Mouse (Mus musculus): ENCODE measurements around the gene Cdc42ep2. TPM values are rescaled to one million over a fixed set of nuclear protein-coding genes. Genes with fewer than 3 reads are reported as not detected.

The Cdc42ep2 gene
- polyA plus RNA-seq, 1 experiment, result 16.2 TPM

DNA sequence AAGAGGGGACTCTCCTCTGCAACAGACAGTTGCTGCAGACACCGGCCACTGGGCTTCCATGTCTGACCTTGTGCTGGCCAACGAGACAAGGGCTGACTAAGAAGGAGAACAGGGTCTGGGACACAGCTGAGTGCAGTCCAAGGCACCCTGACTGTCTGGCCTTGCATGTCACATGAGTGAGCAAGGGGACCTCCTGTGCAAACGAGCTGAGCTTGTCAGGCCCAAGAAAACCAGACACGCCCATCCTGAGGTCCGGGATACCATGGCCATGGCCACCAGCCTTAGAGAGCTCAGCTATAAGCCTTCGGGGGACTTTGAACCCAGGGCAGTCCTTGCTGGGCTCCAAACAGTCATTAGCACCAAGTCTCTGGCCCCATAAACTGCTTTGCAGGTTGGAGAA is 56.5 kb downstream of the Cdc42ep2 start:
- H3K36me3 ChIP-seq (ENCODE audit: control insufficient read depth, insufficient read depth), result peaks cover 15% of the 10 kb centered on the region
- H3K4me3 ChIP-seq, result no peak overlapping the region
- TF ChIP-seq POLR2AphosphoS2 (IDR thresholded peaks at IDR 0.05; ENCODE audit: insufficient read length, low read depth) (no peak), TCF12 (IDR thresholded peaks at IDR 0.05; ENCODE audit: insufficient read depth, poor library complexity, severe bottlenecking) (no peak), CEBPB (IDR thresholded peaks at IDR 0.05; ENCODE audit: insufficient read depth, poor library complexity, severe bottlenecking) (no peak), MAX (IDR thresholded peaks at IDR 0.05; ENCODE audit: low read depth) (no peak), MYOD1 (IDR thresholded peaks at IDR 0.05; ENCODE audit: control insufficient read depth in 1 of 3, insufficient read length in 2 of 3, low read depth in 2 of 3) (no peak), MYOG (IDR thresholded peaks at IDR 0.05; ENCODE audit: control insufficient read depth in 1 of 3, insufficient read depth in 1 of 3, insufficient read length in 2 of 3, low read depth in 2 of 3) (no peak), REST (IDR thresholded peaks at IDR 0.05; ENCODE audit: insufficient read depth, insufficient read length) (no peak), POLR2A (IDR thresholded peaks at IDR 0.05; ENCODE audit: insufficient read length, low read depth) (no peak), TCF3 (IDR thresholded peaks at IDR 0.05; ENCODE audit: insufficient read length, low read depth) (no peak), E2F4 (IDR thresholded peaks at IDR 0.05; ENCODE audit: insufficient read depth) (no peak)

More for the DNA sequence above, 56.5 kb downstream of the Cdc42ep2 start:
- H3K4me2 ChIP-seq (ENCODE audit: low read depth), result no peak overlapping the region
- no peak overlapping the region for H3ac ChIP-seq (ENCODE audit: control insufficient read depth, insufficient read length)
- no peaks in the 10 kb centered on the region for H3K27me3 ChIP-seq (ENCODE audit: control insufficient read depth, insufficient read depth, insufficient read length)
- H3K79me2 ChIP-seq (ENCODE audit: control insufficient read depth, insufficient read depth), result peaks cover 5% of the 10 kb centered on the region

Other genes starting within 250 kb of the Cdc42ep2 start
- gene Map3k11, start 236.1 kb downstream of the Cdc42ep2 start, polyA plus RNA-seq (2012; fragmentation: generic; extraction: Trizol), result 19.0 TPM
- gene Pcnx3, start 235.9 kb downstream of the Cdc42ep2 start, polyA plus RNA-seq (2012; fragmentation: generic; extraction: Trizol), result 34.9 TPM
- 0.12 TPM for gene Kcnk7, start 220.4 kb downstream of the Cdc42ep2 start, polyA plus RNA-seq (2012; fragmentation: generic; extraction: Trizol)
- 97.4 TPM for gene Ehbp1l1, start 198.5 kb downstream of the Cdc42ep2 start, polyA plus RNA-seq (2012; fragmentation: generic; extraction: Trizol)
- gene Fam89b, start 195.2 kb downstream of the Cdc42ep2 start, polyA plus RNA-seq (2012; fragmentation: generic; extraction: Trizol), result 77.4 TPM
- 100 TPM for gene Ltbp3, start 183.9 kb downstream of the Cdc42ep2 start, polyA plus RNA-seq (2012; fragmentation: generic; extraction: Trizol)
- 73.5 TPM for gene Scyl1, start 153.4 kb downstream of the Cdc42ep2 start, polyA plus RNA-seq (2012; fragmentation: generic; extraction: Trizol)
- 22.3 TPM for gene Frmd8, start 49.5 kb downstream of the Cdc42ep2 start, polyA plus RNA-seq (2012; fragmentation: generic; extraction: Trizol)
- 5.2 TPM for gene Slc25a45, start 47.0 kb downstream of the Cdc42ep2 start, polyA plus RNA-seq (2012; fragmentation: generic; extraction: Trizol)
- 0.31 TPM for gene Tigd3, start 30.7 kb downstream of the Cdc42ep2 start, polyA plus RNA-seq (2012; fragmentation: generic; extraction: Trizol)
- gene Dpf2, start 11.8 kb downstream of the Cdc42ep2 start, polyA plus RNA-seq (2012; fragmentation: generic; extraction: Trizol), result 78.5 TPM
- 11.9 TPM for gene Pola2, start 39.4 kb upstream of the Cdc42ep2 start, polyA plus RNA-seq (2012; fragmentation: generic; extraction: Trizol)
- gene Slc22a20, start 61.3 kb upstream of the Cdc42ep2 start, polyA plus RNA-seq (2012; fragmentation: generic; extraction: Trizol), result not detected
- 110 TPM for gene Capn1, start 91.1 kb upstream of the Cdc42ep2 start, polyA plus RNA-seq (2012; fragmentation: generic; extraction: Trizol)
- gene Syvn1, start 121.8 kb upstream of the Cdc42ep2 start, polyA plus RNA-seq (2012; fragmentation: generic; extraction: Trizol), result 24.3 TPM
- 43.0 TPM for gene Mrpl49, start 133.0 kb upstream of the Cdc42ep2 start, polyA plus RNA-seq (2012; fragmentation: generic; extraction: Trizol)
- 2,772 TPM for gene Fau, start 133.0 kb upstream of the Cdc42ep2 start, polyA plus RNA-seq (2012; fragmentation: generic; extraction: Trizol)
- gene Znhit2, start 136.4 kb upstream of the Cdc42ep2 start, polyA plus RNA-seq (2012; fragmentation: generic; extraction: Trizol), result 44.3 TPM
- 37.1 TPM for gene Tm7sf2, start 143.6 kb upstream of the Cdc42ep2 start, polyA plus RNA-seq (2012; fragmentation: generic; extraction: Trizol)
- 49.1 TPM for gene Vps51, start 152.4 kb upstream of the Cdc42ep2 start, polyA plus RNA-seq (2012; fragmentation: generic; extraction: Trizol)
- 0.13 TPM for gene Tmem262, start 155.2 kb upstream of the Cdc42ep2 start, polyA plus RNA-seq (2012; fragmentation: generic; extraction: Trizol)
- 0.26 TPM for gene Gm28374, start 157.4 kb upstream of the Cdc42ep2 start, polyA plus RNA-seq (2012; fragmentation: generic; extraction: Trizol)
- 68.5 TPM for gene Zfpl1, start 160.1 kb upstream of the Cdc42ep2 start, polyA plus RNA-seq (2012; fragmentation: generic; extraction: Trizol)
- 7.7 TPM for gene Cdca5, start 160.2 kb upstream of the Cdc42ep2 start, polyA plus RNA-seq (2012; fragmentation: generic; extraction: Trizol)
- 0.07 TPM for gene AC131692.1, start 169.6 kb upstream of the Cdc42ep2 start, polyA plus RNA-seq (2012; fragmentation: generic; extraction: Trizol)
- 0.11 TPM for gene Naaladl1, start 181.0 kb upstream of the Cdc42ep2 start, polyA plus RNA-seq (2012; fragmentation: generic; extraction: Trizol)
- gene Sac3d1, start 193.8 kb upstream of the Cdc42ep2 start, polyA plus RNA-seq (2012; fragmentation: generic; extraction: Trizol), result 27.5 TPM
- gene Snx15, start 203.5 kb upstream of the Cdc42ep2 start, polyA plus RNA-seq (2012; fragmentation: generic; extraction: Trizol), result 18.5 TPM
- 0.05 TPM for gene Batf2, start 216.2 kb upstream of the Cdc42ep2 start, polyA plus RNA-seq (2012; fragmentation: generic; extraction: Trizol)
- 110 TPM for gene Arl2, start 216.7 kb upstream of the Cdc42ep2 start, polyA plus RNA-seq (2012; fragmentation: generic; extraction: Trizol)